Mouse (Mus musculus) erythroid progenitor cell, adult 5-6 weeks (primary cell): ENCODE measurements at regions not wholly inside any gene's neighbourhood (a gene's known extent, or its start where the extent isn't known, plus 50 kb on each side); places are given as distances from the start of the nearest gene placed in this dataset.

Experiments
- ATAC-seq: replicated peaks from 2 replicates; pipeline ENCODE4 v1.8.0; 2016; ENCODE audit warnings: moderate number of reproducible peaks, mild to moderate bottlenecking, moderate TSS enrichment, inconsistent platforms; ENCODE audit not compliant: poor library complexity, low FRiP score, severe bottlenecking

- ATAC-seq: no peak
These were observed 227.7 kb upstream of the Mgmt start for GRCm38 (mm10) chr7:136666707-136667106.

GRCm38 (mm10) chr7:136670675-136671074 is 223.7 kb upstream of the Mgmt start:
- no peak for ATAC-seq

GRCm38 (mm10) chr7:136674159-136674558 is 220.3 kb upstream of the Mgmt start:
- ATAC-seq: no peak

- no peak for ATAC-seq
These were observed 219.4 kb upstream of the Mgmt start for GRCm38 (mm10) chr7:136675041-136675440.

- no peak for ATAC-seq
These were observed 218.3 kb upstream of the Mgmt start for GRCm38 (mm10) chr7:136676104-136676503.

- no peak for ATAC-seq
These were observed 217.3 kb upstream of the Mgmt start for GRCm38 (mm10) chr7:136676987-136677545.

- ATAC-seq: no peak
These were observed 204.8 kb upstream of the Mgmt start for GRCm38 (mm10) chr7:136689579-136689978.

- ATAC-seq: no peak
These were observed 188.2 kb upstream of the Mgmt start for GRCm38 (mm10) chr7:136706246-136706645.

- ATAC-seq: no peak
These were observed 187.0 kb upstream of the Mgmt start for GRCm38 (mm10) chr7:136707200-136708003.

GRCm38 (mm10) chr7:136708004-136708435 is 186.4 kb upstream of the Mgmt start:
- ATAC-seq: no peak

- ATAC-seq: no peak
These were observed 183.8 kb upstream of the Mgmt start for GRCm38 (mm10) chr7:136710653-136711052.

GRCm38 (mm10) chr7:136712962-136713640 is 181.3 kb upstream of the Mgmt start:
- ATAC-seq: no peak

- no peak for ATAC-seq
These were observed 166.6 kb upstream of the Mgmt start for GRCm38 (mm10) chr7:136727628-136728402.

GRCm38 (mm10) chr7:136742171-136742570 is 152.2 kb upstream of the Mgmt start:
- no peak for ATAC-seq

- no peak for ATAC-seq
These were observed 149.0 kb upstream of the Mgmt start for GRCm38 (mm10) chr7:136745412-136745811.

GRCm38 (mm10) chr7:136751477-136751876 is 142.9 kb upstream of the Mgmt start:
- no peak for ATAC-seq

GRCm38 (mm10) chr7:136754821-136755220 is 139.6 kb upstream of the Mgmt start:
- ATAC-seq: no peak

GRCm38 (mm10) chr7:136765026-136765425 is 129.4 kb upstream of the Mgmt start:
- no peak for ATAC-seq

- ATAC-seq: no peak
These were observed 127.2 kb upstream of the Mgmt start for GRCm38 (mm10) chr7:136767231-136767630.

GRCm38 (mm10) chr7:136780708-136781107 is 113.7 kb upstream of the Mgmt start:
- ATAC-seq: no peak
